Mouse (Mus musculus) effector memory CD4-positive, alpha-beta T cell, adult 5 months (primary cell): Measurements from ENCODE around the gene Esp8. TPM values are rescaled to one million over a fixed set of nuclear protein-coding genes. Genes with fewer than 3 reads are reported as not detected.

Experiments
- polyA plus RNA-seq: library from polyadenylated mRNA; unstranded; fragments of 100-300 nt; shearing (Covaris generic); gene quantifications from one replicate; pipeline ENCODE4 v1.2.1, GENCODE M21; 2017

Gene Esp8
- polyA plus RNA-seq: not detected

DNA sequence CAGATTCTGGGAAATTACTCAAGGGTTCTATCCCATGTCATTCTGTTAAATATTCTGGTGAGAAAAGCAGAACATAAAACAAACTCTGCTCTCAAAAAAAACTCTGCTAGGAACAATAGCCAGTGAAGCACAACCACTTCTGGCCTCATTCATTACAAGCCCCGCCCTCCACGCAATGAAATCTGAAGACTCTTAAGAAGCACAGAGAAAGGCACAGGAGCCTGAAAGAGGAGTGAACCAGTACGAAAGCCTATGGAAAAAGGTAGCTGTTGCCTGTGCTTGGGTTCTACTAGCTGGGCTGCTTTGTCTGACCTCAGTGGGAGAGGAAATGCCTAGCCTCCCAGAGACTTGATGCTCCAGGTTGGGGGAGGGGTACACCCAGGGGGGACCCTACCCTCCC lies at the start of gene Esp8:
TSS of gene Esp8 (plus strand) at position 205 of the 400 bp plus-strand sequence.

DNA sequence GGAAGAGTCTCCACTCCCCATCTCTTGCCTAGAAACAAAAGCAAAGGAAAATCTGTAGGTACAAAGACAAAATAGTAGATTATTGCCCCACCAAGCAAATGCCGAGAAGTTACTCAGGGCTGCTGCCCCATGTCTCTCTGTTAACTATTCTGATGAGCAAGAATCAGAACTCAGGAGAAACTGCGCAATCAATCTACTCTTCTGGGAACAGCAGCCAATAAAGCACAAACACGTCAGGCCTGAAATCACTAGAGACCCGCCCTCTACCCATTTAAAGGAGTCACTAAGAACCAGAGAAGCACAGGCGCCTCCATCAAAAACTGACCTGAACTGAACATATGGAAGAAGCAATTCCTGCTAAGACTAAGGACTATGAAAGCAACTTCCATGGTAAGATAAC lies 41.4 kb downstream of the Esp8 start, which contains the start of gene Esp6:
TSS of gene Esp6 (plus strand) at position 301 of the 400 bp plus-strand sequence.

Other genes with a start within 250 kb of the Esp8 start
- not detected for gene Crisp1, start 200.8 kb upstream of the Esp8 start, polyA plus RNA-seq
- gene Esp6, start 41.5 kb downstream of the Esp8 start, polyA plus RNA-seq: not detected
- gene Esp4, start 78.6 kb downstream of the Esp8 start, polyA plus RNA-seq: not detected
- not detected for gene Esp3, start 112.1 kb downstream of the Esp8 start, polyA plus RNA-seq
- not detected for gene Esp1, start 207.1 kb downstream of the Esp8 start, polyA plus RNA-seq